Mouse (Mus musculus) small intestine, adult 2 months (tissue): ENCODE measurements around the gene Pde4d.

Experiments used
- CTCF ChIP-seq: fragments of 200-500 bp; IDR thresholded peaks from 2 replicates; pipeline ENCODE4 v1.5.1; 2012; ENCODE audit warnings: low read depth, mild to moderate bottlenecking, control low read depth, inconsistent platforms, low read length, moderate library complexity, mixed read lengths; ENCODE audit not compliant: insufficient replicate concordance, insufficient read length; ENCODE audit errors: extremely low read depth
- POLR2A ChIP-seq: fragments of 200-500 bp; IDR thresholded peaks from 2 replicates; pipeline ENCODE4 v1.6.1; 2012; ENCODE audit warnings: low read depth, mild to moderate bottlenecking, control low read depth, inconsistent platforms, low read length, moderate library complexity

GRCm38 (mm10) chr13:108722234-108722633 lies 272.5 kb downstream of the Pde4d start:
- TF ChIP-seq CTCF (no peak), POLR2A (no peak)
